Mouse (Mus musculus) A20 (cell line): ENCODE measurements around the gene Rbpjl.
A peak's percentile ranks its signal among the peaks of the same experiment; 100 is the strongest.

Source experiments
- DNase-seq: peaks from one replicate; pipeline ENCODE4 v3.0.0-alpha.2; 2011; ENCODE audit warnings: low read depth, low spot score

Gene Rbpjl

DNA sequence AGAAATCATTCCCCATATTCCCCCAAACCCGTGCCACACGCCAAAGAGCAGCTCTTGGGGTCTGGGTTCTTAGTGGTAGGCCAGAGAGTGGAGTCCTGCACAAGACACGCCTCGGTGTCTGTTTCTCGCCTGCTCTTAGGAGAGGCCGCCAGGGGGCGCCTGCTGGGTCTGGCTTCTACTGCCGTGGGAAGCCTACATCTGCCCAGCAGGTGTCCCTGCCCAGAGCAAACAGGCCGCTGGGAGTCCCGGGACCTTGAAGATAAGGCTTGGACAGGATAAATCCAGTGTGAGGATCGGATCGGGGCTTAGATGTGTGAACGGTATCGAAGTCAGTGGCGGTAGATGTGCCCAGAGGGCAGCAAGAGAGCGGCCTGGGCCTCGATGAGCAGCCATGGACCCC lies at the start of gene Rbpjl:
Gene Rbpjl, plus strand, starts transcription at position 236 of the 400 bp plus-strand sequence.
- peak; percentile 75 for DNase-seq

DNA sequence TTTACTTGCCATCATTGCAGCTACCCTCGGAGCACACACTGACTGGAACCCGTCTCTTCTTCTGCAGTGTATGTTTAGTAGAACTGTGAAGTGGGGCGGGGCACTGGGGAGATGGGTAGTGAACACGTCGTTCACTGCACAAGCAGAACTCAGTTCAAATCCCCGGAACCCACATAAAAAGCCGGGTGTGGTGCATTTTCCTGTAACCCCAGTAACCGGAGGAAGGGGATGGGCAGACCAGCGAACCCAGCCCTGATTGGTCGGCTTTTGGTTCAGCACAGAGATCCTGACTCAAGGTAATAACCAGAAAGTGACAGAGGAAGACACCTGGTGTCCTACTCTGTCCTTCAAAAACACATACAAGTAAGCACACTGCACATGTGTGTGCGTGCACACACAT lies 49.6 kb upstream of the Rbpjl start:
- no peak for DNase-seq

DNA sequence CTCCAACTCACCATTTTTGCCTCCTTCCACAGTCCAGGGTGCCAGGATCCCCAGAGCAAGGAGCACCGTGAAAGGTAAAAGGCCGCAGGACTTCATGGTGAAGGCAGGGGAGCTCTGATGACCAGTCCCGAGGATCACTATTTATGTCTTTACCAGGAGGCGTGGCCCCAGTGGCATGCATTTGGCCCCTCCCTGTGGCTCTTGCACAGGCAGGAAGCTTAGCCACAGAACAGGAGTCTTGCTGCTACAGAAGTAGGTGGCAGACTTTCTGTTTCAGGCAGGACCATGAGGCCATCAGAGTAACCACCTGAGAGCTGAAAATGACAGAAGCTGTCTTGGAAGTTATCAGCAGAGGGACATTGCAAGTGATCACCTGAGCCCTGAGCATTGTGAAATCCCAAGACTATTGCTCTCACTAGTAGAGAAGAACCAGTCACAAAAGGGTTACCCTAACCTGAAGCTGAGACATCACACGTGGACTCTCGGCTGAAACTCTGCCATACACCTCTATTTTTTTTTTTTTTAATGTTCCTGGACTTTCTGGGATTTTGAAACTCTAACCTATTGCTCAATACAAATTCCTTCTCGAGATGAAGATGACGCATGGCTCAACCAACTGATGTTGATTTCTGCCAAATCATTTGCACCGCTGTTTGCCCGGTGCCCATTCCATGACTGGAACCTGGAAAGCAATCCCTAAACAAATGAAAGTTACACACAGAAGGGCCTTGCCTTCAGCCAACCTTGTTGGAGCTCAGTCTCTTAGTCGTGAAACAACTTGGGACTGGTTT lies 46.6 kb upstream of the Rbpjl start:
- DNase-seq, result peak; percentile 29

GRCm38 (mm10) chr2:164358373-164358772 lies 44.6 kb upstream of the Rbpjl start:
- peak; percentile 58 for DNase-seq

DNA sequence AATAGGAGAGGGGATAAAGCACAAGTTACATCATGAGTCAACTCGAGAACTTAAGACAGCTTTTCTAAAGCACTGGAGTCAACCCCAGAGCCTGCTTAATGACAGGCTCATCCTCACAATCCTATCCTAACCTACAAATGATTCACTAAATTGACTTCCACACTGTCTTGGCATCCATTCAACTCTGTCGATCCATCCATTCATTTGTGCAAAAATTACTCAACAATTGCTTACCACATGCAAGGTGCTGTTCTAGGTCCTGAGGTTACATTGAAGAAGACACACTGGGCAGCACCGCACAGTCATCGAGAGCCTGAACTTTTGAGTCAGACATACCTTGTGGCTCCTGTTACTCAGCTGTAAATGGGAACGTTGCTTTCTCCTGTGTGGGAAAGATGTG lies 43.9 kb upstream of the Rbpjl start:
- no peak for DNase-seq

GRCm38 (mm10) chr2:164359668-164360067 lies 43.3 kb upstream of the Rbpjl start:
- no peak for DNase-seq

- DNase-seq, result no peak
Measured at GRCm38 (mm10) chr2:164360974-164361657, 41.8 kb upstream of the Rbpjl start.

GRCm38 (mm10) chr2:164366947-164367346 lies 36.0 kb upstream of the Rbpjl start:
- no peak for DNase-seq

DNA sequence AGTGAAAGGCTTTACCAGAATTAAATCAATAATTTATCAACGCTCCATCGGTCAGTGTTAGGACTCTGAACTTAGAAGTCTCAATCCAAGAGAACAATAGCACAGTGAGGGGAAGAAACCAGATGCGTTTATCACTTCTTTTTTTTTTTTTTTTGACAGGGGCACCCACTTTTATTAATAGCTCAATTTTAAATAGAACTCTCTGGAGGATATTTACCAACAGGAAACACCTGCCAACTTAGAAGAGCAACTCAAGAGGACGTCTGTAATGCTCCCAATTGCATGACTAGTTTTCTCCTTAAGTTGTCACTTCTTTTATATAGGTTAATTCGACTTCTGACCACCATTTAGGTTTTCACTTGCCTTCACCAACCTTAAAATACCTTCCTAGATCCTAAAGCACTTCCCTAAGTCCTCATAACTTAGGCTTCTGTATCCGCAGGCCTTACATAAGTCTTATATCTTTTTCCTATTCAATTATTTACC lies 34.3 kb upstream of the Rbpjl start:
- DNase-seq, result peak; percentile 76

DNA sequence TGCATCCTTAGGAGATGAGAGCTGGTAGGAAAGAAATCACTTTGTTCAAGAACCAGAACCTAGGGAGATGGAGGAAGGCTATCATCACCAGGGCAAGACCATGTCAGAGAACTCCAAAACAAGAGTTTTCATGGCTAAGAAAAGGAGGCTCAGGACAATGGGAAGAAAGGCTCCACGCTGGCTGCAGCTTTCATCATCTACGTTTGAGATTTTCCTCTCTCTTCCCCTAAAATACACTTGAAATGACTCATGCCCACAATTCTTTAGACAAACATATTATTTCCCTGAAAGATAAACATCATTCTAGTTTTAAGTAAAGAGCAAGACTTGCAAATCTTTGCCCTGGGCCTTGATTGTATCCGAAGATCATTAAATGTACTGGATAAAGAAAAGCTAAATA lies 31.6 kb upstream of the Rbpjl start:
- DNase-seq, result no peak

DNA sequence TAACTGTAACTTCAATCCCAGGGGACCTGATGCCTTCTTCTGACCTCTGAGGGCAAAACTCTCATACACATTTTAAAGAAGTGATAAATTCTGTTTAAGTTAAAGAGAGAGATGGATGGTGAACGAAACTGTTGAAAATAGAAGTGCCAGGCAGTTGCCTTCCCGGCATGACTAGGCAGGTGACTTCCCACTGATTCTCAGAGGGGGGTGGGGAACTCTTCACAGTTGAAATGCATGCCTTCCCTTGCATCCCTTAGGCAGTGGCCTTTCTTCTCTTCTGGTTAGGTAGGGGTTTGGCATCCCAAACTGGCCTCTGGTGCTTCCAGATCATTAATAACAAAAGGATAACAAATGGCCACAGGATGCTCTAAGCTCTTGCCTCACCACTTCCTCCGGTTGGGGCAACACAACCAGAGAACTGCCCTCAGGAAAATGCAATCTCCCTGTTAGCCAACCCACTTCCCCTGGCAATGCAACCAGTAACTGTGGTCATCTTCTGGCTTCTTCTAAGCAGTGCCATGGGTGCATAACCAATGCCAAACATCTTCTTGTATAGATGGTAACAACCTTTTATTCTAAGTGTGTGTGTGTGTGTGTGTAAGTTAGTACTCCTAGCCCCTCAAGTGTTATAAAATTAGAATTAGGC lies 30.4 kb upstream of the Rbpjl start:
- no peak for DNase-seq

DNA sequence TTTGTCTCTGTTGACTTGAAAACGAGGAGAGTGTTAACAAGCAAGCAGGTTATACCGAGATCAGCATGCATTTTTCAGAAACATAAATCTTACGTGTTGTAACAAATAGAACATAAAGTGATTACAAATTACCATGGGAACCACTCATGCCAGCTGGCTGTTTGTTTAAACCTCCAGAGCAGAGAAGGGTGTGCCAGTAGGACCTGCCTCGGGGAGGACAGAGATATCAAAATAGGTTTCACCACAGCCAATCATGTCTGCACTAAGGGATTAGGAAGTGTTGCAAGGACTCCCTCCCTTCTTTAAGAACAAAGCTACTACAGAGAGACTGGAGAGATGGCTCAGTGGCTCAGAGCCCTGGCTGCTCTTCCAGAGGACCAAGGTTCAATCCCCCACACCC lies 29.8 kb upstream of the Rbpjl start:
- no peak for DNase-seq

- DNase-seq, result no peak
Measured at GRCm38 (mm10) chr2:164377478-164378426, 25.2 kb upstream of the Rbpjl start.

GRCm38 (mm10) chr2:164381726-164382125 lies 21.2 kb upstream of the Rbpjl start:
- peak; percentile 73 for DNase-seq

- DNase-seq, result no peak
Measured at GRCm38 (mm10) chr2:164382971-164383370, 20.0 kb upstream of the Rbpjl start.

- DNase-seq, result no peak
Measured at GRCm38 (mm10) chr2:164383656-164384399, 19.1 kb upstream of the Rbpjl start.

DNA sequence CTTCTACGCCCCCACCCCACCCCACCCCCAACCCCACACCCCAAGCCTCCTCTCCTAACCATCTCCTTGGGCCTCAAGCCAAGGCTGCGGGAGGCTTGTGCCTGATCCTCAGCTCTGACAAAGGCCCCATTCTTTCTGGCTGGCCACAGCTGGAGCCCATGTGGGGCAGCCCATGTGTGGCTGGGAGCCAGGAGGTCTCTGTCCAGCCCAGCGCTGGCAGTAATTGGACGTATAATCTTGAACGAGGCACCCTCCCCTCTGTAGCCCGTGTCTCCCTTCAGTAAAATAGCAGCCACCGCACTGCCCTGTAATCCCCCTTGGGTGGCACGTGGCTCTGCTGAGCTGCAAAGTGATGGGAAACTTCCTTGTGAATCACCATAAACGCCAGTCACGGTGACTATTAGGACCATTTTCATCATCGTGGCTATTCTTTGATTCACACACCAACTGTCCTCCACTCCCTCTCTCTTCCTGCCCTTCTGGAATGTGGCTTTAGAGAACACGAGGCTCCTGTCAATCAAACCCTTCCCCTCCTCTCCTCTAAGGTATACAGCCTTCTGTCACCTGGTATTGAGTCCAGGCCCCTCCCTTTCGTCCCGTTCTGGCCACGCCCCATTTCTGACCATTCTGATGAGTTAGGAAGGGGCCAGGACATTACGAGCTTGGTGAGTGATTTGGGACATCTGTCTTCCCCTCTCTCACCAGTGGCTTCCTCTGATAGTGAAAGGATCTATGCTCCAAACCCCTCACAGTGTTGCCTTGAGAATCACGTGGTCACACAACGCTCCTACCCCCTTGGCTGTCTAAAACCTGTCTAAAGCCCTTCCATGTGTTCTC lies 16.8 kb upstream of the Rbpjl start:
- DNase-seq, result peak; percentile 67

DNA sequence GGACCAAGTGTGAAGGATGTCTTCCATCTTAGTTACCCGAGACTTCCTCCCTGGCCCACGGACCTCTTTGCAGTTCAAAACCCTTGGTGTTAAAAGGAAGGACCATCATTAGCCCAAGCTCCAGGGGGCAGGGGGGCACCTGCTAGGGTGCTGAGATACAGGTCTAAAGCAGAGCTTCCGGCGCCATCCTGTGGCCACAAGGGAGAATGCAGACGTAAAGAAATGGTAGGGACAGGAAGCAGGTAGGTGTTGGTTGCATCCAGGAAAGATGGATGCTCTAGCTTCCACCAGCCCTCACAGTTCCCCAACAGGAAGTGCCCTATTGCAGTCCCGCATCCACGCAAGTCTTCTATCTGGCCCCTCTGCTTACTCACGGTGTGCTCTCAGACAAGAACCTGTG lies 16.0 kb upstream of the Rbpjl start:
- peak; percentile 89 for DNase-seq

GRCm38 (mm10) chr2:164389020-164389419 lies 13.9 kb upstream of the Rbpjl start, which contains the start of gene Slpi:
Gene Slpi (minus strand): TSS chr2:164389095.
- DNase-seq, result no peak

DNA sequence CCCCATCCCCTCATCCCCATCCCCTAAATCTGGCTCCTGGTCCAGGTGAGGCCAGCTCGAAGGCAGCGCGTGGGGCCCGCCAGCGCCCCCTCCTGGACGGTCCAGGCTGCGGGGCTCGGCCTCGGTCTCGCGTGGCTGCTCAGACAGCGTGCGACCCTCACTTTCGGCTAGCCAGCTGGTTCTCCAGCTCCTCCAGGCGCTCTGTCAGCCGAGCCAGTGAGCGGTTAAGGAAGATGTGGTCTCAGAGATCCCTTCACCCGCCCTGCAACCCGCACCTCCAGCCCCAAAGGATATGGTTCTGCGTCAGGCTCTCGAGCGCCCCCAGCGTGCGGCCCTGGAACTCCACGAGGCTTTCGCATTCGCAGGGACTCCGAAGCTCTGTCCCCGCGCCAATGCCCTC lies 13.4 kb upstream of the Rbpjl start:
- peak; percentile 86 for DNase-seq
